Mouse (Mus musculus): ENCODE results near the gene Sept10.

Gene Sept10

DNA sequence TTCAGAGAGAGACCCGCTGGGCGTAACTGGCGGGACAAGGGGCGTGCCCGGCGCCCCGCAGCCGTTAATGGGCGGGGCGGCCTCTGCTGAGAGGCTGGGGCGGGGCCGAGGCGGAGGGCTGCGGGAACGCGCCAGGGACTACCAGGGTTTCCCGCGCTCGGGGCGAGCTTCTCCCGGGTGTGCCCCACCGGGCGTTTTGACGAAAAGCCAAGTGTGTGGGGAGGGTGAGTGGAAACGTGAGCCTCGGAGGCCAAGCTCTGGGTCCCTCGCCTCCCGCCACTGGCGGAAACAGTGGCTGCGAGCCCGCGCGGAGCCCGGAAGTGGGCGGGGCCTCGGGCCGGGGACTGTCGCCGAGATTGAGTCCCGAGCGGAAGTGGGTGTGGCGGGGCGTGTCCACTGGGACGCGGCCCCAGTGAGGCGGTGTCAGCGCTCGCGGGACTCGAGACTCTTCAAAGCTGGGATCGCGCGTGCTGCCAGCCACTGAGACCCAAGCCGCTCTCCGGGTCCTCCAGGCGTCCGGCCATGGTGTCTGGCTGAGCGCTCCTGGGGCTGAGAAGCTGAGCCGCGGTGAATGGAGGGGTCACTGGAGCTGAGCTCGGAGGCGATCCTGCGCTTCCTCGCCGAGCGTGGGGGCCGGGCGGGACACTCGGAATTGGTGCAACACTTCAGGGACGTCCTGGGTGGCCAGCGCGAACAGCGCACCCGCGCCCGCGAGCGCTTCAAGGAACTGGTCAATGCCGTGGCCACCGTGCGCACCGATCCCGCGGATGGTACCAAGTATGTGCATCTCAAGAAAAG is at the start of gene Sept10, which contains the start of gene Sowahc:
TSS of gene Sept10 (minus strand) at position 375 of the 798 bp plus-strand sequence.
TSS of gene Sowahc (plus strand) at position 481 of the 798 bp plus-strand sequence.
- DNase-seq = peak; percentile 99 to 100

- DNase-seq = no peak
Observed at GRCm38 (mm10) chr10:59268754-59269153, 47.1 kb upstream of the Sept10 start.

DNA sequence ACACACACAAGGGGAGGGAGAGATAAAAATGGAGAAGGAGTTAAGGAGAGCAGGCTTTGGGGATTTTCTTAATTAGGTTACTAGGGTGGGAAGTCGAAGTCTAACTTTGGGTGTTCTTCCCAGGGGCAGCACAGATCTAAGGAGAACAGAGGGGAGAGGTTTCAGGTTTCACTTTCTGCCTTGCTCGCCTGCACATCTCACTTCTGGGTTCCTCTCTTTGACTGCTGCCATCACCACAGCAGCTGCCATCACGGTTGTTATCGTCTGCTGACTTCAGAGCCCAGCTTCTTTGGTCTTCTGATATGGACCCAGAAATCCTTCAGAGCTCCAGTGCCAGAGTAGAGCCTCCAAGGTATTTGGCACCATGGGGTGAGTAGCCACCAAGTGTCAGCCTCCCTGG is 46.5 kb upstream of the Sept10 start:
- no peak for DNase-seq

GRCm38 (mm10) chr10:59267275-59267674 is 45.6 kb upstream of the Sept10 start:
- no peak for DNase-seq

DNA sequence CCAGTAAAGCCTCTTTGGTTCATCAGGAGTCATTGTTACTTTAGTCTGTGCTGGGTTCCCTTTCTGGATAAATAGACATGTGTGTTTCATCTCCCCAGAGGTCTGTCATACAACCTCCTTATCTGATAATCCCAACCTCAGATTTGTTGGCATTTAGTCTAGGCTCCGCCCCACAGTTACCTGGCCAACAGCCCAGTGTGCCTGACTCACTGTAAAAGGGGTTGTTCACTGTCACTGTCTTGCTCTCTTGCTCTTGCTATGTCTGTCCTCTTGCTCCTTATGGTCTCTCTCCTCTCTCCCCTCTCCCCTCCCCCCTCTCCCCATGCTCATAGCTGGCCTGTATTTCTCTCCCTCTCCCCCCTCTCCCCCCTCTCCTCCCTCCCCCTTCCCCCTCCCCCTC is 44.5 kb upstream of the Sept10 start:
- no peak for DNase-seq

DNA sequence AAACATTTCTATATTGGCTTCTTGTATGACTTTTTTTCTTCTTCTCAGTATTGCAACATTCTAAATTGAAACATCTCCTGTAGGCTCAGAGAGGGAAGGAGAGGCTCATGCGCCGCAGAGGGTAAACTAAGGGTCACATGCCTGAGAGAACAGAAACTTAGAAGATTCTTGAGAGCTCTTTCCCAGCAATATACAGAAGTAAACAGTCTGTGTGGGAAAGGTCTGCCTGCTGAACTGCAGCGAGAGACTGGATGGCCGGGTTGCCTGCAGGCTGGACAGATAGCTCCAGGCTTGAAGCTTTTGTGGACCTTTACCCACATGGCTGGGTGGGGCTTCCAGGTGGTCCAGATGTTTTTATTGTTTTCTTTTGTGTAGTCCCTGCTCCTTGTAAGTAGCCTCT is 44.0 kb upstream of the Sept10 start:
- DNase-seq = no peak

GRCm38 (mm10) chr10:59265067-59265466 is 43.4 kb upstream of the Sept10 start:
- DNase-seq = no peak

DNA sequence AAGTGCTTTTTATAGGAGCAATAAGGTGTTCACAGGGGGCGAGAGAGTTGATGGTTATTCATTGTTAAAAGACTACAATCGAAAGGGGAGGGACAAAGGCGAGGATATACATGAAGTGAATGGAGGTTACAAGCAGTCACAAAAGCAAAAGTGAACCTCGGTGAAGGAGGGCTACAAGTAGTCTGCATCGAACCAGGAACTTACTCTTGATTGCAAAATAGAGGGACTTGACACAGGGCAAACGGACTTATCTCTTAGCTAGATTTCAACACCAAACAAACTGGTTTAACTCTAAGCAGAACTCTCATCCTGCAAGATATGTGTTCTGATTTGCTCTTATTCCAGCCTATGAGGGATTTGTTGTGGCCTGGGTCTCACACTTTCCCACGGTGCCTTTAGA is 41.3 kb upstream of the Sept10 start:
- DNase-seq = no peak

DNA sequence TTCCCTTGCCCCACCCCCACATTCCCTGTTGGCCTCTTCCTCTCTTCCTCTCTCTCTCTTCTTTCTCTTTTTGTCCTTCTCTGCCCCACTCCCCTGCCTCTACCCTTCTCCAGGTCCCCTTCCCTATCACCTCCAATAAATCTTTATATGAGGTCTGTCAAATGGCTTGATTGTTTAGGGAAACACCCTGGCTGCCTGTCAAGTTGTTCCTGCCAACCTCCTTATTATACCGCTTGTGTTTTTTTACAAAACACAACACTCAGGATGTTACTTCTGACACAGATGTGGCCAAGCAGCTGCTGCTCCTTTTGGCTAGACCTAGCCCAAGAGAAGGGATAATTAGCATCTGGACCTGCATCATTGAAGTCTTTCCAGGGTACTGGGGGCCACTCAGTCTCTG is 40.4 kb upstream of the Sept10 start:
- no peak for DNase-seq

GRCm38 (mm10) chr10:59261603-59262002 is 40.0 kb upstream of the Sept10 start:
- DNase-seq = no peak

DNA sequence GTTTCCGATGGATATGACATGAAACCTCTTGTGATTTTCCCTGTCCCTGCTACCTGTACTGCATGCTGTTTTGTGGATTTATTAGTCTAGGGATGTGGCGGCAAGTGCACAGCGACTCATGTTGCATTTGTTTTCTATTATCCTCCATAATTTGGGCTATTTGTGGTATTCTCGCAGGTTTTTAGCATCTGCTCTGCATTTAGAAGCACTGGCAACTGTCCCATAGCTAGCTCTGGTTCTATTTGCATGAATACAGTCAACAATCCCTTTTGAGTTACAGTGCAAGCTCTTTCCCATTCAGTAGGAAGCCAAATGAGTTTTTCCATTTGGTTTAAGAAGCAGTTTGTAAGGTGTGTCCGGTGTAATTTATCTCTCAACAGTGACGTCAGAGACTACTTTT is 37.9 kb upstream of the Sept10 start:
- DNase-seq = no peak

DNA sequence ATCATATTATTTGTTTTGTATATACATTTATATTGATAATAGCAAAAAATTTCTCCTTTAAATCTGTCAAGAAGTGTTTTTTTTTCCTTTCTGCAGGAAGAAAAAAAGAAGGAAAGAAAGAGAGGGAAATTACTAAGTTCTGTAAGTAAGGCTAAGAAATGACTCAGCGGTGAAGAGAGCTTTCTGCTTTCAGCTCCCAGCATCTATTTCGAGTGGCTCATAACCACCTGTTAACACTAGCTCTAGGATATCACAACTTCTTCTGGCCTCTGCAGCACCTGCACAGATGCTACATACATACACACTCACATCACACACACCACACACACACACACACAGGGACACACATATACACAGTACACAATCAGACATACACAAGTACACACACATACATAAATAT is 34.9 kb upstream of the Sept10 start:
- DNase-seq = no peak

GRCm38 (mm10) chr10:59253541-59254079 is 32.0 kb upstream of the Sept10 start:
- no peak for DNase-seq

- no peak for DNase-seq
Observed at GRCm38 (mm10) chr10:59252396-59252795, 30.7 kb upstream of the Sept10 start.

DNA sequence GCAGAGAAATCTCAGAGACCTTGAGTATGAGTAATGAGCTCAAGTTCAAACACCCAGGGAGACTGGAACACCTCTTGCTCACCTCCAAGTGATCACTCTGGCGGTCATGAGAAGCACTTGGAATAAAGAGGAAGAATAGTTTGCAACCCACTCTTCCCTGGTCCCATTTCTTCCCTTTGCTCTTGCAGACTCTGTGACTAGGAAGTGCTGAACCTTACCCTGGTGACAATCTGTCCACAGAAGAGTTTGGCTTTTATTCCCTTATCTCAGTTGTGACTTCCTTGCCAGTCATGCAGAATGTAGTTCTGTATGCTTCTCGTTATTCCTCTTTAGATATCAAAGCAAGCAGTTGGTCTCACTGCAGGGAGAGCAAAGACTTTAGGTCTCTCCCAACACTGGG is 30.3 kb upstream of the Sept10 start:
- DNase-seq = no peak

GRCm38 (mm10) chr10:59250679-59251078 is 29.0 kb upstream of the Sept10 start:
- no peak for DNase-seq

DNA sequence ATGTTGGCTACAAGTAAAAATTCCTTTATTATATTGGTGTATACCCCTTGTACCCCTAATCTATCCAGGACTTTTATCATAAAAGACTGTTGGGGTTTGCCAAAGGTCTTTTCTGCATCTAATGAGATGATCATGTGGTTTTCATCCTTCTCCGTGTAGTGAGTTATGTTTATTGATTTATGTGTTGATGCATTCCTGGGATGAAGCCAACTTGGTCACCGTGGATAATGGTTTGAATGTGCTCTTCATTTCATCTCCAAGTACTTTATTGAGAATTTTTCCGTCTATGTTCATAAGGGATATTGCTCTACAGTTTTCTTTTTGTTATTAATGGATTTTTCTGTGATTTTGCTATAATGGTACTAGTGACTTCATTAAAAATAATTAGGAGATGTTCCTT is 27.9 kb upstream of the Sept10 start:
- no peak for DNase-seq

DNA sequence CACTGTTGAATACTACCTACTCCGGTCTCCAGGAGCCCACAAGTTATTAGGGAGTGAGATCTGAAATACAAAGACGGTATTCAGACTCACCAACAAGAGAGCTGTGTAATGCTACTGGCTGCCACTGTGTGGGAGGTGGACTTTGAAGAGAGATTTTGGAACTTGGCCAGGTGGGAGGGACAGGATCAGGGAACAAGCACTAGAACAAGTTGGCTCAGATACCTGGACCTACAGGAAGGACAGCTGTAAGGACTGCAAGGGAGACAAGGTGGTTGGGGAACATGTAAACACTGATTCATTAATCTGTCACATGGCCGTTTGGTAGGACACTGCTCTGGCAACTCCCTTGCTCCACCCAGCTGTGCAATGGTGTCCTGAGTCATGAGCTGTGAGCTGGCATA is 19.5 kb upstream of the Sept10 start:
- no peak for DNase-seq

DNA sequence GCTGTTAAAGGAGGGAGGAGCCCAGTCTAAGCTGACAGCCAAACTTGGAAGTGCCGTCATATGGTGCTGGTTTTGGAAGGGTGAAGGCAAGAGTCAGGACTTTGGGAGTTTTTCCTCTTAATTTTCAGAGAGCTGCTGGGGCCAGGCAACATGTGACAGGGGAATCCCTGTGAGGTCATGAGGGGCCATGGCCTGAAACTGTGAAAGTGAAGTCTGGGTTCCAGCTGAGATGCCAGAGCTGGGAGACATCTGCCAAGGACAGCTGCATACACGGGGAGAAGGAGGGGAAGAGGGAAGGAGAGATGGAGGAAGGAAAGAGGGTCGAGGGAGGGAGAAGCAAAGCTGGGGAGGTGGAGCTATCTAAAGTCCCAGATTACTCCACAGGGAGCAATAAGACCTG is 16.1 kb upstream of the Sept10 start:
- DNase-seq = no peak

GRCm38 (mm10) chr10:59236486-59236885 is 14.8 kb upstream of the Sept10 start:
- DNase-seq = peak in 1 of 2 experiments; percentile 10

DNA sequence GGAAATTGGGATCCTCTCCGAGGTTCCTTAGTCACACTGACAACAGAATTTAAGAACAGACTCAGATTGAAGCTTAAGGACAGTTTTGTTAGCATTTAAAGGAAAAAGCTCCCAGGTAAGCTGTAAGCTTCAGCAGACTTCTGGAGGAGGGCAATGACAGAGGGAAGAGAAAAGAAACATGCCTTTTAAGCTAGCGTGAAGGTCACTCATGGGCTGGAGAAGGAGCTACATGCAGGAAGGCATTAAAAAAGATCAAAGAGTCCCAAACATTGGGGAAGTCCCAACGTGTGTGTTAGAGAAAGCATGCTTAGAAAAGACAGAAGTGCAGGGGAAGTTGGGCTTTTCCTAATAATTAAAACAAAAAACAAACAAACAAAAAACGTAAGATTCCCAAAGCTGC is 14.2 kb upstream of the Sept10 start:
- DNase-seq = no peak

DNA sequence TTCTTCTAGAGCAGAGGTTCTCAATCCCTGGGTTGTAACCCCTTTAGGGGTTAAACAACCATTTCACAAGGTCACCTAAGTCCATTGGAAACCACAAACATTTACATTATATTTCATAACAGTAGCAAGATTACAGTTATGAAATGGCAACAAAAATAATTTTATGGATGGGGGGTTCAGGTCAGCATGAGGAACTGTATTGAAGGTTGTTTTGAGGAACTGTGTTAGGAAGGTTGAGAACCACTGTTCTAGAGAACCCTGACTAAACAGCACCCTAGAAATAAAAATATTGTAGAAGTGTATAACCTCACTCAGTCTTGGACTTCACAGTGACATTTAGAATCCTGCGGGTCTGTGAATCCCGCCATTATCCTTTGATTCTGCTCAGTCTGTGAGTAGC is 13.6 kb upstream of the Sept10 start:
- no peak for DNase-seq

DNA sequence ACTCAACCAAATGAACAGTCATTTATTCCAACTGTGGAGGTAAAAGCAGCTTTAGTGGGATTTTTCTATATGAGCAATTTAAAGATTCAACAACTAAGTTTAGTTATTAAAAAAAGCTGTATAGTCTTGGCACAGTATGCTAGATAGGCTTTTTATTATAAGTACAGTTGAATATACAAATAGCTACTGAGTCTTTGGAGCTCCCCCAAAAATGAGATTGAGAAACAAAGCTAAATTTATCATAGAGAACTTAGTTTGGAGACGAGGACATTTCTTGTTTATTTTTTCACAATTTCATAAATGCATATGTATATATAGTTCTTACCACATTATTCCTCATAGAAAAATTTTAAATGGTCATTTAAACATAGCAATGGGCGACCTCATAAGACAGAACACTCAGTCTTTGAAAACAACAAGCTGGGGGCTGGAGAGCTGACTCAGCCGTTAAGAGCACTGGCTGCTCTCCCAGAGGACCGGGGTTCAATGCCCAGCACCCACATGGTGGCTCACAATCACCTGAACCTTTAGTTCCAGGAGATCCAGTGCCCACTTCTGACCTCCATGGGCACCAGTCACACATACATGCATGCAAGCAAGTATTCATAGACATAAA is 7.7 kb upstream of the Sept10 start:
- no peak for DNase-seq

DNA sequence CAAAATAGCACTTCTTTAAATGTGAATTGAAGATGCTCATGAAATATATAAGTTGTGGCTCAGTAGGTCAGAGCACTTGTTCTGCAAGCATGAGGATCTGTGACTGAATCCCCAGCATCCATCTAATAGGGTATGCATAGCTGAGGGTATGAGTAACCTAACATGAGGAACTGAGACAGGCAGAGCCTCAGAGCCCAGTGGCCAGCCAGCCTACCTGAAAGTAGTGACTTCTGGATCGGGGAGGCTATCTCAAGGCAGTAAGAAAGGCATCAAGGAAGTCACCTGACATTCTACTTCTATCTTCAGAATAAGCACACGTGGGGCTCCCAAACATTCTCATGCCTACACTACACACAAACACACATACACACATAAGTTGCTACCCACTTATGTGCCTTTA is 3.5 kb upstream of the Sept10 start:
- DNase-seq = no peak
